Mouse (Mus musculus) testis, adult 2 months (tissue): Measurements from ENCODE around the gene Tmem80.

Experiments used
- CTCF ChIP-seq: fragments of 200-500 bp; IDR thresholded peaks from 2 replicates; pipeline ENCODE4 v1.5.1; 2012; ENCODE audit warnings: low read depth, mild to moderate bottlenecking, inconsistent platforms, low read length, moderate library complexity; ENCODE audit not compliant: control insufficient read depth, insufficient read depth, insufficient replicate concordance
- POLR2A ChIP-seq: fragments of 200-500 bp; IDR thresholded peaks from 2 replicates; pipeline ENCODE4 v1.6.1; 2012; ENCODE audit warnings: low read depth, mild to moderate bottlenecking, inconsistent platforms, low read length, moderate library complexity; ENCODE audit not compliant: control insufficient read depth

GRCm38 (mm10) chr7:141365049-141365445 lies 37.5 kb downstream of the Tmem80 start:
- TF ChIP-seq POLR2A (no peak), CTCF (no peak)
